Mouse (Mus musculus) myocyte (in vitro differentiated cells): Measurements from ENCODE around the gene Lyrm4. TPM values are rescaled to one million over a fixed set of nuclear protein-coding genes. Genes with fewer than 3 reads are reported as not detected.

Experiments used
- H3K27me3 ChIP-seq: one replicate; pipeline ENCODE4 v1.6.1; 2011; ENCODE audit not compliant: control insufficient read depth, insufficient read depth, insufficient read length
- H3K36me3 ChIP-seq: one replicate; pipeline ENCODE4 v1.6.1; 2011; ENCODE audit not compliant: control insufficient read depth, insufficient read depth
- H3K4me2 ChIP-seq: one replicate; pipeline ENCODE4 v1.6.1; 2011; ENCODE audit warnings: low read depth, control low read depth
- H3K4me3 ChIP-seq: one replicate; pipeline ENCODE4 v1.5.1; 2011; ENCODE audit warnings: mild to moderate bottlenecking, control low read depth, moderate library complexity
- H3K79me2 ChIP-seq: one replicate; pipeline ENCODE4 v1.6.1; 2011; ENCODE audit not compliant: control insufficient read depth, insufficient read depth
- H3ac ChIP-seq: one replicate; pipeline ENCODE4 v1.6.1; 2011; ENCODE audit not compliant: control insufficient read depth, insufficient read length
- CEBPB ChIP-seq: IDR thresholded peaks from 2 replicates; pipeline ENCODE4 v1.6.1; 2011; ENCODE audit warnings: mild to moderate bottlenecking, moderate library complexity; ENCODE audit not compliant: poor library complexity, insufficient read depth, severe bottlenecking
- E2F4 ChIP-seq: IDR thresholded peaks from one replicate; pipeline ENCODE4 v1.6.1; 2011; ENCODE audit warnings: mild to moderate bottlenecking, control low read depth, moderate library complexity; ENCODE audit not compliant: insufficient read depth
- MAX ChIP-seq: IDR thresholded peaks from one replicate; pipeline ENCODE4 v1.6.1; 2011; ENCODE audit warnings: low read depth, mild to moderate bottlenecking, control low read depth
- MYOD1 ChIP-seq, 3 experiments: IDR thresholded peaks; one replicate each; pipeline ENCODE4 v1.6.1; 2011; ENCODE audit warnings: control low read depth in 2 of 3, low read depth in 2 of 3, mild to moderate bottlenecking in 2 of 3, moderate library complexity in 1 of 3; ENCODE audit not compliant: insufficient read length in 2 of 3, control insufficient read depth in 1 of 3
- MYOG ChIP-seq, 3 experiments: IDR thresholded peaks; one replicate each; pipeline ENCODE4 v1.6.1; 2011; ENCODE audit warnings: control low read depth in 2 of 3, low read depth in 2 of 3, mild to moderate bottlenecking in 2 of 3; ENCODE audit not compliant: insufficient read length in 2 of 3, control insufficient read depth in 1 of 3, insufficient read depth in 1 of 3
- POLR2A ChIP-seq: IDR thresholded peaks from one replicate; pipeline ENCODE4 v1.6.1; 2011; ENCODE audit warnings: low read depth, mild to moderate bottlenecking, control low read depth, moderate library complexity; ENCODE audit not compliant: insufficient read length
- POLR2AphosphoS2 ChIP-seq: IDR thresholded peaks from one replicate; pipeline ENCODE4 v1.6.1; 2011; ENCODE audit warnings: low read depth, control low read depth; ENCODE audit not compliant: insufficient read length
- REST ChIP-seq: IDR thresholded peaks from one replicate; pipeline ENCODE4 v1.6.1; 2011; ENCODE audit warnings: mild to moderate bottlenecking, control low read depth, moderate library complexity; ENCODE audit not compliant: insufficient read depth, insufficient read length
- SRF ChIP-seq: IDR thresholded peaks from one replicate; pipeline ENCODE4 v1.6.1; 2011; ENCODE audit warnings: low read depth; ENCODE audit not compliant: control insufficient read depth, insufficient read length
- TCF12 ChIP-seq: IDR thresholded peaks from one replicate; pipeline ENCODE4 v1.6.1; 2011; ENCODE audit warnings: mild to moderate bottlenecking, control low read depth; ENCODE audit not compliant: poor library complexity, insufficient read depth, severe bottlenecking
- TCF3 ChIP-seq: IDR thresholded peaks from one replicate; pipeline ENCODE4 v1.6.1; 2011; ENCODE audit warnings: low read depth, control low read depth; ENCODE audit not compliant: insufficient read length
- USF1 ChIP-seq: IDR thresholded peaks from one replicate; pipeline ENCODE4 v1.6.1; 2011; ENCODE audit warnings: low read depth, mild to moderate bottlenecking, control low read depth, moderate library complexity
- polyA plus RNA-seq: library from polyadenylated mRNA; unstranded; fragments of >200 nt; fragmentation: generic; extraction: Trizol; gene quantifications from one replicate; pipeline ENCODE4 v1.2.1, GENCODE M21; 2012; ENCODE audit warnings: missing spikeins

Lyrm4 gene
- polyA plus RNA-seq, 1 experiment, result 11.3 TPM

DNA sequence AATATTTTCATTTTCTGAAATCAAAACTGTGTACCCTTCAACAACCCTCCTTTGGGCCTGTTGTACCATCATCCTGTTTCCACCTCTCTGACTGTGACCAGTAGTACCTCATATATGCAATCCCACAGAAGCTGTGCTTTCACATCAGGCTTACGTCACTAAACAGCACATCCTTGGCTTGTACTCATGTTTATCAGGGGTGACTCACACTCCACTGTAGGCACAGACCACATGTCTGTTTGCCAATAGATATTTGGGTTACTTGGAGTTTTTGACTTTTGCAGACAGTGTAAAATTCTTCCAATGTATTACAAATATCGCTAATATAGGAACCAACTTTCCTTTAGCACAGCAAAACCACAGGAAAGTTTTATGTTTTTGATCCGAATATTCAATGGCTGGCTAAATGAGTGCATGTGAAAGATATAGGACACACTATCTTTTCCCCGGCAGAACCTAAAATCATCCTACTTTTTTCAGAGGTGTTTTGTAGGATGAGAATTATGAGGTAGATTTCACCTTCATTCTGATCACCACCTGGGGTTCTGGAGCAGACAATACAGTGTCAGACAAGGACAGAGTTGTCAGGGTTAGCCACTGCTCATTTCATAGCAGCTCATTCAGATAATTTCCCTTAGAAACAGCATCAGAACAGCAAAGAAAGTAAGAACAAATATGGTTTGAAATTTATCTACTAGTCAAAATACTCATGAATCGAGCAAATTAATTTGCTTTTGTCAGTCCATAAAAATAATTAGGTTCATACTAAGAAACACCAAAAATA lies 30.5 kb downstream of the Lyrm4 start:
- Histone ChIP-seq H3K4me3 (no peak overlapping the region), H3K36me3 (peaks cover 9% of the 10 kb centered on the region), H3K27me3 (no peaks in the 10 kb centered on the region), H3K79me2 (no peaks in the 10 kb centered on the region), H3K4me2 (no peak overlapping the region), H3ac (no peak overlapping the region)
- no peak for TF ChIP-seq MAX
- TF ChIP-seq POLR2AphosphoS2, result no peak
- no peak for TF ChIP-seq CEBPB
- TF ChIP-seq TCF3, result no peak
- TF ChIP-seq MYOD1 (IDR thresholded peaks at IDR 0.05; ENCODE audit: control insufficient read depth in 1 of 3, insufficient read length in 2 of 3, low read depth in 2 of 3), result no peak
- TF ChIP-seq USF1, result peak; percentile 13
- no peak for TF ChIP-seq MYOG (IDR thresholded peaks at IDR 0.05; ENCODE audit: control insufficient read depth in 1 of 3, insufficient read depth in 1 of 3, insufficient read length in 2 of 3, low read depth in 2 of 3)
- no peak for TF ChIP-seq TCF12

DNA sequence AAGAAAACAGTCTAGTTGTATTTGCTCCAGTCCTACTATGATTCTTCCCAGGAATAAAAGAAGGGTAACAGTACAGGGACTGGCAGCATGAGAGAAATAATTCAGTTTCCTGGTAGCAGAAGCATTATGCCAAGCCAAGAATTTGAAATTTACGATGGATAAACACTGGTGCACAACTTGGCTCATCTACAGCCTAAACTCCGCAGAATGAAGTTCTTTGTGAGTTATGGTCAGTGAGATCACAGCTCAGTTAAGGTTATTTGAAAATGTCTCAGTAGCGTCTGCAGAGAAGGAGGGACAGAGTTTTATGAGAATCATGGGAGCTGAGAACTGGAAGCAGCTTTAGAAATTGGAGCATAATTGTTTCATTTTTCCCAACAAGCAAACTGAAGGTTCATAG lies 31.4 kb downstream of the Lyrm4 start:
- Histone ChIP-seq H3K27me3 (no peaks in the 10 kb centered on the region), H3K4me2 (no peak overlapping the region), H3K79me2 (no peaks in the 10 kb centered on the region), H3K36me3 (peaks cover 8% of the 10 kb centered on the region), H3ac (no peak overlapping the region), H3K4me3 (no peak overlapping the region)
- TF ChIP-seq MAX, result no peak
- no peak for TF ChIP-seq POLR2AphosphoS2
- TF ChIP-seq USF1, result no peak
- TF ChIP-seq REST, result no peak
- TF ChIP-seq TCF12, result no peak
- TF ChIP-seq MYOD1 (IDR thresholded peaks at IDR 0.05; ENCODE audit: control insufficient read depth in 1 of 3, insufficient read length in 2 of 3, low read depth in 2 of 3), result no peak
- TF ChIP-seq POLR2A, result no peak
- TF ChIP-seq E2F4, result no peak
- no peak for TF ChIP-seq SRF
- no peak for TF ChIP-seq CEBPB
- TF ChIP-seq TCF3, result no peak
- TF ChIP-seq MYOG (IDR thresholded peaks at IDR 0.05; ENCODE audit: control insufficient read depth in 1 of 3, insufficient read depth in 1 of 3, insufficient read length in 2 of 3, low read depth in 2 of 3), result no peak

DNA sequence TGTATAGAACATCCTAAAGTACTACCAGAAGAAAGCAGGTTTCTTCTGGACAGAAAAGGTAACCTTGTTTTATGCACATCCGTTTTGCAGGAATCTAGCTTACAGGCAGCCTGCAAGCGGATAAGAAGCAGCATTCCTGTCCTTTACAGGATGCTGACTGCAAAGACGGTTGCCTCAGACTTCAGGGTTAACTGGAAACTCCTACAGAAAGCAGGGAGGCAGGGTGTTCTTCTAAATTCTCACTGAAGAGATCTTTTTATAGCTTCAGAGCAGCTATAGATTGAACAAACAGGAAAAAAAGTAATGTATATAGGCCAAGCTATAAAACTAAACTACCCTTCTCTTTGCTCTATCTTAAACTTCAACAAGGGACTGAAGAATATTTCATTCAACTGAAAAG lies 32.6 kb downstream of the Lyrm4 start:
- Histone ChIP-seq H3K4me3 (no peak overlapping the region), H3K79me2 (no peaks in the 10 kb centered on the region), H3K36me3 (peaks cover 5% of the 10 kb centered on the region), H3ac (no peak overlapping the region), H3K4me2 (no peak overlapping the region), H3K27me3 (no peaks in the 10 kb centered on the region)
- TF ChIP-seq E2F4 (no peak), CEBPB (no peak), MYOD1 (IDR thresholded peaks at IDR 0.05; ENCODE audit: control insufficient read depth in 1 of 3, insufficient read length in 2 of 3, low read depth in 2 of 3) (no peak), MAX (no peak), POLR2AphosphoS2 (no peak), MYOG (IDR thresholded peaks at IDR 0.05; ENCODE audit: control insufficient read depth in 1 of 3, insufficient read depth in 1 of 3, insufficient read length in 2 of 3, low read depth in 2 of 3) (no peak), SRF (no peak), TCF12 (no peak), TCF3 (no peak), REST (no peak), USF1 (no peak), POLR2A (no peak)

DNA sequence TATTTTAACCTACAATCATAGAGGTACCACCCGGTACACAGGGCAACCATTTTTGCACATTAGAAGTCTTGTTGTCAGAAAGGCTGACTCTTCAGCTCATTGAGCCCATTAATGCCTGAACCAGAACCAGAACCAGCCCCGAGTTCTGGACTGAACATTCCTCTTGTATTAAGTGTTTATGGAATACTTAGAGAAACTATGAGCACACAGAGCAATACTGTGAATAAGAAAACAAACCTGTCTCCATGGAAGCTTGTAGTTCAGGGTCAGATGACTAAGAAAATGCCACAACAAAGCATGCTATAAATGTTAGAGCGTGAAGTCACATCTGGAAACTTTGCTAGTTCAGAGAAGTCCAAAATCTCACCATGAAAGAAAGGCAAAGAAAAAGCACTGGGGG lies 35.7 kb downstream of the Lyrm4 start:
- Histone ChIP-seq H3ac (no peak overlapping the region), H3K27me3 (no peaks in the 10 kb centered on the region), H3K4me3 (no peak overlapping the region), H3K36me3 (peaks cover 5% of the 10 kb centered on the region), H3K4me2 (no peak overlapping the region), H3K79me2 (no peaks in the 10 kb centered on the region)
- TF ChIP-seq SRF (no peak), POLR2AphosphoS2 (no peak), MAX (no peak), POLR2A (no peak), MYOG (IDR thresholded peaks at IDR 0.05; ENCODE audit: control insufficient read depth in 1 of 3, insufficient read depth in 1 of 3, insufficient read length in 2 of 3, low read depth in 2 of 3) (no peak), MYOD1 (IDR thresholded peaks at IDR 0.05; ENCODE audit: control insufficient read depth in 1 of 3, insufficient read length in 2 of 3, low read depth in 2 of 3) (no peak)

DNA sequence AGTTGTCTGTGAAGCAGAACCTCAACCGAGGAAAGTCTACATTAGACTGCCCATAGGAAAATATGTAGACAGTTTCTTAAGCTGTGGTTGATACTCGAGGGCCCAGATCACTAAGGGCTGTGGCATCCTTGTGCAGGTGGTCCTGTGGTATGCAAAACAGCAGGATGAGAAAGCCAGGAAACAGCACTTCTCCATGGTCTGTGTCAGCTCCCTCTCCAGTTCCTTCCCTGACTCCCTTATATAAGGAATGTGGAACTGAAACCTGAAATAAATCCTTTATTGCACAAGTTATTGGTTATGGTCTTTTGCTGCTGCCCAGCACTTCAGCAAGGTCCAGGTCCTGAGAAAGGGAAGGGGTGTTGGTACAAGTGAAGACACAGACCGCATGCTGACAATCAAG lies 42.8 kb downstream of the Lyrm4 start:
- TF ChIP-seq TCF3 (no peak), MAX (no peak), MYOD1 (IDR thresholded peaks at IDR 0.05; ENCODE audit: control insufficient read depth in 1 of 3, insufficient read length in 2 of 3, low read depth in 2 of 3) (no peak), REST (no peak), MYOG (IDR thresholded peaks at IDR 0.05; ENCODE audit: control insufficient read depth in 1 of 3, insufficient read depth in 1 of 3, insufficient read length in 2 of 3, low read depth in 2 of 3) (no peak), CEBPB (no peak)
- H3K4me2 ChIP-seq, result no peak overlapping the region
- H3K4me3 ChIP-seq, result no peak overlapping the region
- no peaks in the 10 kb centered on the region for H3K36me3 ChIP-seq
- H3ac ChIP-seq, result no peak overlapping the region
- H3K27me3 ChIP-seq, result no peaks in the 10 kb centered on the region
- H3K79me2 ChIP-seq, result no peaks in the 10 kb centered on the region
